Mouse (Mus musculus) liver, embryonic 14.5 days (tissue): ENCODE data around the gene Siae.

ENCODE experiments used
- CTCF ChIP-seq: IDR thresholded peaks from 2 replicates; pipeline ENCODE4 v1.5.1; 2016; ENCODE audit warnings: antibody characterized with exemption, low read depth, control low read depth
- EP300 ChIP-seq: IDR thresholded peaks from 2 replicates; pipeline ENCODE4 v1.6.1; 2016; ENCODE audit warnings: antibody characterized with exemption, low read depth

GRCm38 (mm10) chr9:37627263-37627662 lies 71.8 kb downstream of the Siae start:
- TF ChIP-seq CTCF (no peak), EP300 (no peak)
